Mouse (Mus musculus) B cell, adult 2 months (primary cell): ENCODE data around the gene Ccdc142.

Experiments
- DNase-seq, 2 experiments: peaks; one replicate each; pipeline ENCODE4 v3.0.0; 2022

Gene Ccdc142

GRCm38 (mm10) chr6:83086121-83087035, 15.0 kb upstream of the Ccdc142 start, which contains the start of gene Lbx2:
Gene Lbx2 (plus strand): TSS chr6:83086367.
- peak in 1 of 2 experiments; percentile 14 for DNase-seq

- no peak for DNase-seq
Measured at GRCm38 (mm10) chr6:83087205-83087925, 14.0 kb upstream of the Ccdc142 start.

GRCm38 (mm10) chr6:83087926-83088260, 13.5 kb upstream of the Ccdc142 start:
- no peak for DNase-seq

- DNase-seq: no peak
Measured at GRCm38 (mm10) chr6:83092416-83093127, 8.8 kb upstream of the Ccdc142 start.

GRCm38 (mm10) chr6:83095968-83096367, 5.4 kb upstream of the Ccdc142 start:
- DNase-seq: no peak

- DNase-seq: no peak
Measured at GRCm38 (mm10) chr6:83098411-83098810, 3.0 kb upstream of the Ccdc142 start.

- DNase-seq: peak; percentile 73 to 76
Measured at GRCm38 (mm10) chr6:83101688-83102556, 521 bp downstream of the Ccdc142 start.

GRCm38 (mm10) chr6:83103130-83103650, 1.8 kb downstream of the Ccdc142 start:
- no peak for DNase-seq

GRCm38 (mm10) chr6:83104158-83104557, 2.8 kb downstream of the Ccdc142 start:
- DNase-seq: no peak

- DNase-seq: peak; percentile 88
Measured at GRCm38 (mm10) chr6:83107566-83108400, 6.4 kb downstream of the Ccdc142 start.

GRCm38 (mm10) chr6:83108762-83109668, 7.6 kb downstream of the Ccdc142 start, which contains the start of gene Mrpl53:
Gene Mrpl53 (plus strand): TSS chr6:83109040.
- peak; percentile 74 to 81 for DNase-seq

GRCm38 (mm10) chr6:83111510-83112136, 10.2 kb downstream of the Ccdc142 start:
- no peak for DNase-seq

- peak; percentile 96 for DNase-seq
Measured at GRCm38 (mm10) chr6:83115011-83115671, 13.7 kb downstream of the Ccdc142 start, which contains the start of gene Mogs. Gene Mogs (plus strand): TSS chr6:83115496.

- peak in 1 of 2 experiments; percentile 42 for DNase-seq
Measured at GRCm38 (mm10) chr6:83115682-83116372, 14.4 kb downstream of the Ccdc142 start.

- no peak for DNase-seq
Measured at GRCm38 (mm10) chr6:83116373-83117164, 15.2 kb downstream of the Ccdc142 start.

GRCm38 (mm10) chr6:83117165-83117438, 15.7 kb downstream of the Ccdc142 start:
- no peak for DNase-seq

- DNase-seq: no peak
Measured at GRCm38 (mm10) chr6:83117616-83118015, 16.2 kb downstream of the Ccdc142 start.
